Mouse (Mus musculus): ENCODE data around the gene March2. TPM values are rescaled to one million over a fixed set of nuclear protein-coding genes. Genes with fewer than 3 reads are reported as not detected.

Gene March2
- polyA plus RNA-seq, 1 experiment from 2014 or later = 51.2 TPM

DNA sequence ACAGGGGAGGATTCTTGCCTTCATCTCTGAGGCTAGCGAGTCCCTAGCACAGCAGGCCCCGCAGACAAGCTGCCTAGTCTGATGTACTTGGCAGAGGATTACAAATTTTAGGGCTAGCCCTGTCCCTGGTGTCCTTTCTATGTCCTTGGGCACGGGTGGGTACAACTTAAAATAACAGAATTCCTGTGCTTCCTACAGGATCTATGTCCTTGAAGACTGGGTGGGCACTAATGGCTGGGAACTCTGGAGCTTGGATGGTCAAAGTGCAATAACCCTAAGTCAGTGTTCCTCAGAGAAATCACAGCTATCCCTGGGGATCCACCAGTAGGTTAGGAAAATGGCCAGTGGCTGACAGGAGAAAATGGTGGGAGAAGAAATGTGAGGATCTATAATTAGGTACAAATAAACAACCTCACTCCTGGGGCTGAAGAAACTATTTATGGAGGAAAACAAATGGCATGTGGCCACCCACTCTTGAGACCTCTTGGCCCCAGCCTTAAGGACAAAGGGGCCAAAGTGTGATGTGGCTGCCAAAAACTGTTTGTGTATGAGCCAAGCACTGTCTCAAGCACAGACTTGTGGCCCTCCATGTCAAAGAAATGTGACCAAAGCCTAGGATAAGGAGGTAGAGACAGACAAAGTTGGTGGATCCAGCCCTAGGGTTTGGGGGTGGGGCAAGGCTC is 37.8 kb upstream of the March2 start:
- Histone ChIP-seq H3K27ac (ENCODE audit: low read depth, low read length) (no peak overlapping the region), H3K9me3 (ENCODE audit: control insufficient read depth) (no peaks in the 10 kb centered on the region), H3K4me2 (replicated peaks; ENCODE audit: low read depth) (no peak overlapping the region; the same call in 1 of the 2 replicates), H3K4me3 (ENCODE audit: low read depth, low read length) (no peak overlapping the region), H3K36me3 (ENCODE audit: control insufficient read depth, insufficient read depth) (peaks cover 4% of the 10 kb centered on the region), H3K9ac (ENCODE audit: low read depth, low read length) (no peak overlapping the region), H3K4me1 (replicated peaks; ENCODE audit: control insufficient read depth, insufficient read depth, low read length) (peaks cover 23% of the 10 kb centered on the region), H3K27me3 (replicated peaks; ENCODE audit: control insufficient read depth, insufficient read depth, low read length) (no peaks in the 10 kb centered on the region)
- ATAC-seq = no peak
- WGBS = 78% methylated on average over 3 of the region's 3 CpGs
- no peak for TF ChIP-seq CTCF (IDR thresholded peaks at IDR 0.05; ENCODE audit: low read depth)

DNA sequence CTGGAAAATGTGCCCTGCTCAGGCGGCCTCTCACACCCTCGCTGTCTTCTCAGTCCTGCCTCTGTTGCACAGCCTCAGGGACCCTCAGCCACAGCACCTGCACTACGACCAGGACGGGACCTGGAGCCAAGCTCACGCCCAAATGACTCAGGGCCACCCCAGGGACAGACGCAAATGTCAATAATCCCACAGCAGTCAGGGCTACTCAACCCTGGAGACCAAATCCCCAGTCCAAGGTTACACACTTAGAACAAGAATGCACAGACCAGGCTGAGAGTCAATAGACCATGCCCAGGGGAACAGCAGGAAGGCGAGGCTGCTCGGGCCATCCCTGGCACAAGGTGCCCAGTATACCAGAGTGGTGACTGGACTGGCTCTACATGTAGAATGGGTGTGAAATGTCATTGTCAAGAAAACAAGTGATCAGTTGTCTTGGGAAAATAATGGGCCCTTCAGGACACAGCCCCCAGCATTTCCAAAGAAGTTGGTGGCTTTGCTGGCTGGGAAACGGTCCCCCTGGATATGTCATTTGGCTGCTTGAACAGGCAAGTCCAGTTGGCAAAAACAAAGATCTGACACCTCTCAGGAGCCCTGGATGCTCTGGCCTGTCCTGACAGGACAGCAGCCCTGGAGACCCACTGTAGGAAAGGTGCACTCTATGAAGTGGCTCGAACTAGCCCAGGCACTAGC is 37.1 kb upstream of the March2 start:
- no peak for ATAC-seq
- H3K9ac ChIP-seq (ENCODE audit: low read depth, low read length) = no peak overlapping the region
- H3K4me1 ChIP-seq (replicated peaks; ENCODE audit: control insufficient read depth, insufficient read depth, low read length) = peaks cover 23% of the 10 kb centered on the region
- H3K27ac ChIP-seq (ENCODE audit: low read depth, low read length) = no peak overlapping the region; the same call in 1 of the 2 replicates
- no peak overlapping the region for H3K4me2 ChIP-seq (replicated peaks; ENCODE audit: low read depth)
- H3K27me3 ChIP-seq (replicated peaks; ENCODE audit: control insufficient read depth, insufficient read depth, low read length) = no peaks in the 10 kb centered on the region
- WGBS = 56% methylated on average over 10 of the region's 10 CpGs
- H3K36me3 ChIP-seq (ENCODE audit: control insufficient read depth, insufficient read depth) = peaks cover 4% of the 10 kb centered on the region
- TF ChIP-seq CTCF (IDR thresholded peaks at IDR 0.05; ENCODE audit: low read depth) = no peak
- no peak overlapping the region for H3K4me3 ChIP-seq (ENCODE audit: low read depth, low read length)
- H3K9me3 ChIP-seq (ENCODE audit: control insufficient read depth) = no peaks in the 10 kb centered on the region

DNA sequence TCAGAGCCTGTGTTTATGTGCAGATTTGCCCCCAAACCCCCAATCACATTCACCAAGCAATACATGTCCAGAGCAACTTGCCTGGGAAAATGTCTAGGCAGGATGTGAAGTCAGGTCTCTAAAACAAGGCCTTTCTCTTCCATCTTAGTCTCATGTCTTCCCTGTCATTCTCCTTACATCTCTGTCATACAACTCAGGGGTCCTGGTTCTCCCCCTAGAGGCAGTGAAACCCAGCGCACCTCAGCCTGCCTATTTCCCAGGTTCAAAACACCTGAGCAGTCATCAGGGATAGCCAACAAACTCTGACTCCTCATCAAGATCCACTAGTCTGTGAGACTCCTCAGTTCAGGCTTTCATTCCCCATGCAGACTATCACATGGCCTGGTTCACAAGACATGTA is 36.2 kb upstream of the March2 start:
- Histone ChIP-seq H3K27me3 (replicated peaks; ENCODE audit: control insufficient read depth, insufficient read depth, low read length) (no peaks in the 10 kb centered on the region), H3K9ac (ENCODE audit: low read depth, low read length) (no peak overlapping the region), H3K9me3 (ENCODE audit: control insufficient read depth) (no peaks in the 10 kb centered on the region), H3K27ac (ENCODE audit: low read depth, low read length) (no peak overlapping the region), H3K4me3 (ENCODE audit: low read depth, low read length) (no peak overlapping the region), H3K36me3 (ENCODE audit: control insufficient read depth, insufficient read depth) (peaks cover 4% of the 10 kb centered on the region), H3K4me2 (replicated peaks; ENCODE audit: low read depth) (no peak overlapping the region), H3K4me1 (replicated peaks; ENCODE audit: control insufficient read depth, insufficient read depth, low read length) (peaks cover 23% of the 10 kb centered on the region)
- WGBS = 66% methylated on average over 1 of the region's 1 CpGs
- 0 out of 2 replicates have a peak, but pooled peaks have one; percentile 14 for TF ChIP-seq CTCF (IDR thresholded peaks at IDR 0.05; ENCODE audit: low read depth)
- no peak for ATAC-seq

- 99% methylated on average over 2 of the region's 2 CpGs for WGBS
- Histone ChIP-seq H3K4me3 (ENCODE audit: low read depth, low read length) (no peak overlapping the region), H3K4me1 (replicated peaks; ENCODE audit: control insufficient read depth, insufficient read depth, low read length) (peaks cover 11% of the 10 kb centered on the region; the same call in 1 of the 2 replicates), H3K27me3 (replicated peaks; ENCODE audit: control insufficient read depth, insufficient read depth, low read length) (no peaks in the 10 kb centered on the region), H3K36me3 (ENCODE audit: control insufficient read depth, insufficient read depth) (peaks cover 24% of the 10 kb centered on the region), H3K9me3 (ENCODE audit: control insufficient read depth) (no peaks in the 10 kb centered on the region), H3K27ac (ENCODE audit: low read depth, low read length) (no peak overlapping the region), H3K4me2 (replicated peaks; ENCODE audit: low read depth) (no peak overlapping the region), H3K9ac (ENCODE audit: low read depth, low read length) (no peak overlapping the region)
- ATAC-seq = no peak
- TF ChIP-seq CTCF (IDR thresholded peaks at IDR 0.05; ENCODE audit: low read depth) = no peak
Measured at GRCm38 (mm10) chr17:33752297-33752696, 33.8 kb upstream of the March2 start.

GRCm38 (mm10) chr17:33751181-33751580 is 32.7 kb upstream of the March2 start:
- 0 out of 2 replicates have a peak, but pooled peaks cover under 1% of the 10 kb centered on the region for H3K4me1 ChIP-seq (replicated peaks; ENCODE audit: control insufficient read depth, insufficient read depth, low read length)
- H3K36me3 ChIP-seq (ENCODE audit: control insufficient read depth, insufficient read depth) = peaks cover 27% of the 10 kb centered on the region
- no peaks in the 10 kb centered on the region for H3K27me3 ChIP-seq (replicated peaks; ENCODE audit: control insufficient read depth, insufficient read depth, low read length)
- no peak overlapping the region for H3K4me2 ChIP-seq (replicated peaks; ENCODE audit: low read depth)
- H3K9ac ChIP-seq (ENCODE audit: low read depth, low read length) = no peak overlapping the region
- H3K27ac ChIP-seq (ENCODE audit: low read depth, low read length) = no peak overlapping the region
- no peak overlapping the region for H3K4me3 ChIP-seq (ENCODE audit: low read depth, low read length)
- no peak for TF ChIP-seq CTCF (IDR thresholded peaks at IDR 0.05; ENCODE audit: low read depth)
- no peak for ATAC-seq
- H3K9me3 ChIP-seq (ENCODE audit: control insufficient read depth) = no peaks in the 10 kb centered on the region

DNA sequence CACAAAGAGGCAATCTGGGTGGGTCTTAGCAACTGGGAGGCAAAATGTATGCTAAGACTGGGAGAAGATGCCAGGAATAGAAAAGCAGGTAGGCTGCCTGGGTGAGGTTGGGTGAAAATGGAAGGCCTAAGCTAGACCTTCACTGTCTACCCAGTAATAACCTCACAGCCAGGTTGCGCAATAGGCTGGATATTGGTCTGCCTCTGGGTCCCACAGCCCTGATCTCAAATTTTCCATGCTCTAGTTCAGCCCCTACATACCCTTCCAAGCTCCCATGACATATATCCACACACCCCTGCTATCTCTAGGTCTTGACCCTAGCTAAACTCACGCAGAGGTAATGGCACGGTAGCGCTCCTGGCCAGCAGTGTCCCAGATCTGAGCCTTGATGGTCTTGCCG is 31.0 kb upstream of the March2 start:
- ATAC-seq = no peak
- no peaks in the 10 kb centered on the region for H3K27me3 ChIP-seq (replicated peaks; ENCODE audit: control insufficient read depth, insufficient read depth, low read length)
- no peak overlapping the region for H3K4me2 ChIP-seq (replicated peaks; ENCODE audit: low read depth)
- no peaks in the 10 kb centered on the region for H3K9me3 ChIP-seq (ENCODE audit: control insufficient read depth)
- H3K4me3 ChIP-seq (ENCODE audit: low read depth, low read length) = no peak overlapping the region
- H3K4me1 ChIP-seq (replicated peaks; ENCODE audit: control insufficient read depth, insufficient read depth, low read length) = no peaks in the 10 kb centered on the region
- no peak overlapping the region for H3K27ac ChIP-seq (ENCODE audit: low read depth, low read length)
- no peak overlapping the region for H3K9ac ChIP-seq (ENCODE audit: low read depth, low read length)
- 96% methylated on average over 5 of the region's 5 CpGs for WGBS
- TF ChIP-seq CTCF (IDR thresholded peaks at IDR 0.05; ENCODE audit: low read depth) = no peak
- H3K36me3 ChIP-seq (ENCODE audit: control insufficient read depth, insufficient read depth) = peaks cover 35% of the 10 kb centered on the region

All from intestine, postnatal 0 days (tissue).